Mouse (Mus musculus) lung, adult 18-20 months (tissue): ENCODE data around the gene Cltc.

ENCODE experiments used
- DNase-seq, 2 experiments: peaks; one replicate each; pipeline ENCODE4 v3.0.0; 2022; ENCODE audit warnings: mixed read lengths in 2 of 2

Gene Cltc

DNA sequence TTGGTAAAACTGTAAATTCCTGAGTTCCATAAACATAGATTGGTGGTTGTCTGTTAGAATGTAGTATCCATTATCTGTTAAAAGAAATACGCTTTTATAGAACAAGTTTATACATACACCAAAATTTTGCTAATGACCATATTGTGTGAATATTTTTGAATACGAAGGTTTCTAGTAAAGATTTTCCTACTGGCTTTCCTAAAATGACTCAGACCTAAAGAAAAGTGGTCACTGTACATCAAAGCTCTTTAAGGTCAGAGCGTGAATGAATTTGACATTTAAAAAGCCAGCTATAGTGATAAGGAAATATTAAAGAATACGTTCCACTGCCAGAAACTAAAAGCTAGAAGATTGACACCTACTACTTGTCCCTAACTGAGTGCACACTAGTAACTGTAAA lies 112.8 kb downstream of the Cltc start:
- DNase-seq: no peak
